Mouse (Mus musculus) thymus, adult 2 months (tissue): Measurements from ENCODE around the gene Ldlr. TPM values are rescaled to one million over a fixed set of nuclear protein-coding genes. Genes with fewer than 3 reads are reported as not detected.

ENCODE experiments used
- DNase-seq: peaks from one replicate; pipeline ENCODE4 v3.0.0; 2021
- H3K27ac ChIP-seq: fragments of 200-500 bp; 2 replicates; pipeline ENCODE4 v1.5.1; 2012; ENCODE audit warnings: low read length, control low read depth; ENCODE audit not compliant: control insufficient read depth, insufficient read depth
- H3K27me3 ChIP-seq: fragments of 200-500 bp; 2 replicates; pipeline ENCODE4 v1.6.1; 2012; ENCODE audit warnings: mild to moderate bottlenecking, low read length, moderate library complexity, mixed read lengths; ENCODE audit not compliant: control insufficient read depth, insufficient read depth
- H3K36me3 ChIP-seq: fragments of 200-500 bp; 2 replicates; pipeline ENCODE4 v1.6.1; 2012; ENCODE audit warnings: mild to moderate bottlenecking, low read length, moderate library complexity; ENCODE audit not compliant: control insufficient read depth, insufficient read depth
- H3K4me1 ChIP-seq: fragments of 200-500 bp; replicated peaks from 2 replicates; pipeline ENCODE4 v1.6.1; 2012; ENCODE audit warnings: low read length; ENCODE audit not compliant: control insufficient read depth, insufficient read depth
- H3K4me3 ChIP-seq: fragments of 200-500 bp; 2 replicates; pipeline ENCODE4 v1.5.1; 2012; ENCODE audit warnings: mild to moderate bottlenecking, low read length, control low read depth, moderate library complexity; ENCODE audit not compliant: control insufficient read depth, insufficient read depth
- CTCF ChIP-seq: fragments of 200-500 bp; IDR thresholded peaks from 2 replicates; pipeline ENCODE4 v1.5.1; 2012; ENCODE audit warnings: mild to moderate bottlenecking, control low read depth, low read length, moderate library complexity, borderline replicate concordance; ENCODE audit not compliant: control insufficient read depth, poor library complexity, insufficient read depth; ENCODE audit errors: extremely low read depth
- POLR2A ChIP-seq: fragments of 200-500 bp; IDR thresholded peaks from 2 replicates; pipeline ENCODE4 v1.6.1; 2012; ENCODE audit warnings: mild to moderate bottlenecking, low read length, control low read depth, moderate library complexity; ENCODE audit not compliant: control insufficient read depth, poor library complexity, insufficient read depth; ENCODE audit errors: extremely low read depth
- WGBS: fragments of 180-500 bp; shearing (Covaris S2); methylation state at CpG from one replicate; pipeline ENCODE4 v1.1.7; 2018; 5-methylcytosine and 5-hydroxymethylcytosine counted together
- polyA plus RNA-seq: library from polyadenylated mRNA; depleted of rRNA; stranded (reverse); fragments of >200 nt; gene quantifications from 2 replicates; pipeline ENCODE4 v1.2.3, GENCODE M21; 2012

Gene Ldlr
- polyA plus RNA-seq, 1 experiment, result 23.9 TPM

DNA sequence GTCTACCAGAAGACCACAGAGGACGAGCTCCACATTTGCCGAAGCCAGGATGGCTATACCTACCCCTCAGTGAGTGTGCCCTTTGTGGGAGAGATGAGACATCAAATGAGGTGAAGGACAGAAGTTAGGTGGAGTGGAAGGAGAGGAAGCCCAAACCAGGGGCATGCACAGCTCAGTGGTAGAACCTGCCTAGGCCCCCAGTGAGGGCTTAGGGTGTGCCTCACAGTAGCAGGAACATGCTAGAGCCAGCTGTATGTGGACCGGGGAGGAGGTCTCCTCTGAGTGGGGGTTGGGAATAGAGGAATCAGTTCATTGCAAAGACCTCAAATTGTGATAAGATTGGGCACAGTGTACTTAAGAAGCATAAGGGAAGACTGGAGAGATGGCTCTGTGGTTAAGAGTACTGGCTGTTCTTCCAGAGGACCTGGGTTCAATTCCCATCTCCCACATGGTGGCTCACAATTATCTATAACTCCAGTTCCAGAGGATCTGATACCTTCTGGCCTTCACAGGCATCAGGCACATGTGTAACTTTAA is 24.0 kb downstream of the Ldlr start:
- Histone ChIP-seq H3K27me3 (no peaks in the 10 kb centered on the region), H3K36me3 (peaks cover 6% of the 10 kb centered on the region; the same call in 1 of the 2 replicates), H3K4me1 (no peaks in the 10 kb centered on the region), H3K27ac (no peak overlapping the region), H3K4me3 (no peak overlapping the region)
- WGBS, result 96% methylated on average over 3 of the region's 3 CpGs
- DNase-seq, result no peak
- TF ChIP-seq POLR2A (no peak), CTCF (no peak)

DNA sequence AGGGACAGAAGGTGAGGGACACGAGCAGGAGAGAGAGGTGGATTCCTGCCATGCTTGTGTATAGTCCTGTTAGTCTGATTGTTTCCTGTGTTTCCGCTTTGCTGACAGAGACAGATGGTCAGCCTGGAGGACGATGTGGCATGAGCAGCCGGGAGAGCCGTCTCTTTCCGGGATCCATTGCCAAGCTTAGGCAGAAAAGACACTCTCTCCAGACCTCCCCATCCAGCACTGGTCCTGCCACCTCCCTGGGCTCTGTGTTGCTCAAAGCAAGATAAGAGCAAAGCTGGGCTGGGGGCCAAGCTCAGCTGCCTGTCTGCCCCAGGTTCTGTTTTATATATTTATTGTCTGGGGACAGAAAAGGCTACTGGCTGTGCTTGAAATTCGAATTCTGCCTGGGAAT is 24.8 kb downstream of the Ldlr start:
- TF ChIP-seq POLR2A (no peak), CTCF (no peak)
- Histone ChIP-seq H3K36me3 (peaks cover 6% of the 10 kb centered on the region; the same call in 1 of the 2 replicates), H3K27ac (no peak overlapping the region), H3K27me3 (no peaks in the 10 kb centered on the region), H3K4me1 (no peaks in the 10 kb centered on the region), H3K4me3 (no peak overlapping the region)
- WGBS, result 79% methylated on average over 7 of the region's 7 CpGs
- DNase-seq, result no peak

DNA sequence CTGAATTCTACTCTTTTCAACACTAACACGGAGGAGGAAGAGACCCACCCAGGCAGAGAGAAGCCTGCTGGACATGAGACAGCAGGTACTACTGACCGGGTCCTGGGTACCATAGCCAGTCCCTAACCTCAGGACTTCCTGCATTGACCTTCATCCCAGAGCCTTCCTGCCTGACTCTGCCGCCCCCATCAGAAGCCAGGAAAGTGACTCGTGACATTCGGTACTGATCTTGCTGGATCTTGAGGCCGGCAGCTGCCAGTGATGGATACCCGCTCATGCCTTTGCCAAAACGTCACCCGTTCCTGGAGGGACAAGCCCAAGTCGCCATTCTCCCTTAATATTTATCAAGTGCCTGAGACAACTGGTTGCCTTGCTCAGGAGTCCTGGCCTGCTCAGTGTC is 25.2 kb downstream of the Ldlr start:
- H3K4me3 ChIP-seq, result no peak overlapping the region
- H3K4me1 ChIP-seq, result no peaks in the 10 kb centered on the region
- no peak for TF ChIP-seq POLR2A
- TF ChIP-seq CTCF, result no peak
- H3K36me3 ChIP-seq, result peaks cover 6% of the 10 kb centered on the region; the same call in 1 of the 2 replicates
- no peaks in the 10 kb centered on the region for H3K27me3 ChIP-seq
- H3K27ac ChIP-seq, result no peak overlapping the region
- WGBS, result 91% methylated on average over 10 of the region's 10 CpGs
- no peak for DNase-seq

DNA sequence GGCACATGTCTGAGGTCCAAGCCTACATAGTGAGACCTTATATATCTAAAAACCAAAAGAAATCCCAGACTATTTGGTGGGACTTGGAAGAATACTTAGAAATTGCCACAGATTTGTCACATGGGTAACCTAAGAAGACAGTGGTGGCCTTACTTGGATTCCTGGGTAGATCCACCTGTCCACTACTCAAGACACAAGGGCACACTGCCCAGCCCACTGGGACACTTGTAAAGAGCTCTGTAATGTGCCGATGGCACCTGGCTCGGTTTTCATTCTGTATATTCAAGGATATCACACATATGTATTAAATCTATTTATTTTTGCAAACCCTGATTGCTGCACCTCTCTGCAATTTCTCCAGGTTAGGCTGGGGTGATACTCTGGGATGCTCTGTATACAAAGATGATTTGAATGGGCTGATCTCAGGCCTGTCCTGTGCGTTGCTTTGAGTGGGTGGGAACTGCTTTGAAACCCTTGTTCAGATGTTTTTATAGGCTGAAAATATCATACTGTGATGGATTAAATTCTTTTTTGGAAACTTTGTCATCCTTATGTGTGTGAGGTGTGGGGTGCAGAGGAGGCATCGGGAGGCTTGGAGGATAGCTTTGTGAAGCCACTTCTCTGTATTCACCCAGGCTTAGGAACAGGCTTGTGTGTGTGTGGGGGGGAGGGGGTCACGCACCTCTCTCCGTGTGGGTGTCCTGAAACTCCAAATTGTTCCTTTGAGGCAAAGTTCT is 26.3 kb downstream of the Ldlr start:
- H3K27me3 ChIP-seq, result no peaks in the 10 kb centered on the region
- 96% methylated on average over 6 of the region's 6 CpGs for WGBS
- TF ChIP-seq CTCF, result no peak
- no peak for TF ChIP-seq POLR2A
- no peak overlapping the region for H3K27ac ChIP-seq
- no peak for DNase-seq
- no peak overlapping the region for H3K4me3 ChIP-seq
- no peaks in the 10 kb centered on the region for H3K4me1 ChIP-seq
- peaks cover 6% of the 10 kb centered on the region; the same call in 1 of the 2 replicates for H3K36me3 ChIP-seq

DNA sequence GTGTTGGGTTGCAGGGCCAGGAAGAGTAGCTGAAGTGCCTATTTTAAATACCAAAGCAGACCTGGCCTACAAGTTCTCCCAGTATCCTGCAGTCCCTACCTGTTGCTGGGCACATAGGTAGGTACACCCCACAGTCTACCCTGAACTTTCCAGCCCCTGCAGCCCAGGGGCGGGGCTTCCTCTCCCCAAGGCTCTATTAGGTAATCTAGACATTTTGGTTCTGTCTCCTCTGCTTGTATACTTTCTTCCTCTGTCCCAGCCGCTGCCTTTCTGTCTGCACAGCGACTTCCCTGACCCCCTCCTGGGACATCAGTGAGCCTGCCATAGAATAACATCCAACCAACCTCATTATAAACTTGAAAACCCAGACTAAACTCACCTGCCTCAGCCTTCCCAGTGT is 27.1 kb downstream of the Ldlr start:
- Histone ChIP-seq H3K4me3 (no peak overlapping the region), H3K4me1 (no peaks in the 10 kb centered on the region), H3K27me3 (no peaks in the 10 kb centered on the region), H3K36me3 (peaks cover 6% of the 10 kb centered on the region; the same call in 1 of the 2 replicates), H3K27ac (no peak overlapping the region)
- DNase-seq, result no peak
- 92% methylated on average over 3 of the region's 3 CpGs for WGBS
- TF ChIP-seq POLR2A, result no peak
- TF ChIP-seq CTCF, result no peak

DNA sequence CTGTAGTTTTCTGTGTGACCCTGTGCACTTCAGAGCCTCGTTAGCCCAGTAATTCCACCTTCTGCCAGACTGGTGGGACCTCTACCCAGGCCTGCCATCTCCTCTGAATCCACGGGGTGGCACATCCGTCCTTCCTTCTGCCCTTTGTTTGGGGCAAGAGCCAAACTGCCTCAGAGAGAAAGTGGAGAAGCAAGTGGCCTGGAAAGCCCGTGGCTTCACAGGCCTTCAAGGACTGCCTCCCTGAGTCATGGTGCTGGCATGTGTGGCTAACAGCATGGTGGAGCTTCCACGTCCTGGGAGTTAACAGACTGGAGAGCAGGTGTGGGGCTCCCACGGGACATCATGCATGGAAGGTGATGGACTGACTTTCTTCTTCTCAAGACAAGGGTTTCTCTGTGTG is 28.1 kb downstream of the Ldlr start:
- no peak for DNase-seq
- TF ChIP-seq POLR2A, result no peak
- TF ChIP-seq CTCF, result no peak
- Histone ChIP-seq H3K27ac (no peak overlapping the region), H3K4me1 (no peaks in the 10 kb centered on the region), H3K27me3 (no peaks in the 10 kb centered on the region), H3K36me3 (peaks cover 6% of the 10 kb centered on the region; the same call in 1 of the 2 replicates), H3K4me3 (no peak overlapping the region)
- 74% methylated on average over 6 of the region's 6 CpGs for WGBS

DNA sequence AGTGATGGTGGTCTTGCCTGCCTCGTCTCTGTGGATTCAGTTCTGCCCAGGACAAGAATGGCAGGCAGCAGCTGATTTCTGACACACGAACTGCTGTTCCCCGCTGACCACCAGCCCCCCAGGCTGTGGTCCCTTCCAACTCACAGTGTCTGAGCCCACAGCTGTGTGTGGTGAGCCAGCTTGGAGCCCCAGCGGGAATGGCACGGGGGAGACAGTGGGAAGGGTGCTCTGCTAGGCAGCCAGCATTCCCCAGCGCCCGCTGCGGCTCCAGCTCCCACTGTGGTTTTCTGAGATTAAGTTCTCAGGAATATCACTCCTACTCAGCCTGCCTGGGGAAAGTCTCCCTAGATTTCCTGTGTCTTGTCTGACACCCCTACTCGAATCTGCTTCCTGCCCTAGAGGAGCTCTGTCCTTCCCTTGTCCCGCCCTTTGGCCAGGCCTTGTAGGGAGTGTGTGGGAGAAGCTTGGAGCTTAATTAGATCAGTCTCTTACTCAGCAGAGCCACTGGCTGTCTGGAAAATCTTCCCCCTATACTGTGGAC is 29.0 kb downstream of the Ldlr start:
- H3K27me3 ChIP-seq, result no peaks in the 10 kb centered on the region
- DNase-seq, result no peak
- H3K27ac ChIP-seq, result no peak overlapping the region
- H3K4me3 ChIP-seq, result no peak overlapping the region
- WGBS, result 88% methylated on average over 10 of the region's 10 CpGs
- peaks cover 3% of the 10 kb centered on the region for H3K4me1 ChIP-seq
- TF ChIP-seq CTCF (no peak), POLR2A (no peak)
- H3K36me3 ChIP-seq, result peaks cover 6% of the 10 kb centered on the region; the same call in 1 of the 2 replicates
